In genomic region chr15:86190387-86190786, GRCm38 (mm10) we compare ENCODE assay signal across 24 mouse cellular contexts.
"Had no signal": no experiment of that assay in that cellular context is flagged by ENCODE, and none has a peak within 500 bp of the region (broad histone marks: within the 10 kb centered on the region; RNA-seq: fewer than 3 reads in every experiment).

No protein-coding gene starts in this region.

- H3K4me2 ChIP-seq: liver, embryonic 11.5 days; liver, embryonic 13.5 days; liver, embryonic 15.5 days; lung, embryonic 15.5 days; midbrain, embryonic 12.5 days; neural tube, embryonic 13.5 days; neural tube, embryonic 15.5 days; stomach, embryonic 15.5 days had no signal

- H3K4me3 ChIP-seq: liver, embryonic 13.5 days; liver, embryonic 15.5 days; lung, embryonic 15.5 days; midbrain, embryonic 10.5 days; midbrain, embryonic 12.5 days; myocyte; neural tube, embryonic 13.5 days; neural tube, embryonic 15.5 days; stomach, embryonic 15.5 days had no signal

- ATAC-seq: liver, postnatal 0 days; lung, postnatal 0 days; midbrain, embryonic 16.5 days had no signal

- H3K9ac ChIP-seq: liver, embryonic 13.5 days; liver, embryonic 15.5 days; liver, postnatal 0 days; lung, embryonic 15.5 days; midbrain, embryonic 12.5 days; neural tube, embryonic 13.5 days; neural tube, embryonic 15.5 days; stomach, embryonic 15.5 days had no signal

- H3K27me3 ChIP-seq: lung, embryonic 15.5 days; neural tube, embryonic 13.5 days; neural tube, embryonic 15.5 days; stomach, embryonic 15.5 days had no signal

- H3K36me3 ChIP-seq: liver, embryonic 13.5 days; liver, embryonic 15.5 days; lung, embryonic 15.5 days; midbrain, embryonic 10.5 days; midbrain, embryonic 12.5 days; neural tube, embryonic 13.5 days; neural tube, embryonic 15.5 days; stomach, embryonic 15.5 days had no signal

- H3K9me3 ChIP-seq: liver, embryonic 13.5 days; liver, embryonic 15.5 days; lung, embryonic 15.5 days; midbrain, embryonic 12.5 days; neural tube, embryonic 13.5 days; neural tube, embryonic 15.5 days; stomach, embryonic 15.5 days had no signal

- H3K27ac ChIP-seq: liver, embryonic 13.5 days; liver, embryonic 15.5 days; lung, embryonic 15.5 days; midbrain, embryonic 10.5 days; midbrain, embryonic 12.5 days; neural tube, embryonic 13.5 days; neural tube, embryonic 15.5 days; stomach, embryonic 15.5 days; stomach, postnatal 0 days had no signal

- DNase-seq: liver, embryonic 13.5 days; liver, postnatal 0 days; lung, adult 2 months; lung, postnatal 14 days; lung, postnatal 36 days; midbrain, embryonic 14.5 days; retina, postnatal 1 day; right cerebral cortex, adult 18-20 months; right cerebral cortex, postnatal 25 days; thymus, adult 18-20 months; thymus, postnatal 14 days; thymus, postnatal 36 days had no signal
